12 mouse cellular contexts compared by ENCODE assay signal in genomic region chr3:94476301-94477035, GRCm38 (mm10). TPM values are rescaled to one million over a fixed set of nuclear protein-coding genes. Genes with fewer than 3 reads are reported as not detected.
DNase-seq lines count a peak whose midpoint lies in the region; ATAC-seq lines count a peak whose summit lies in the region.
"Had no signal": no experiment of that assay in that cellular context is flagged by ENCODE, and none has a peak within 500 bp of the region (broad histone marks: within the 10 kb centered on the region; RNA-seq: fewer than 3 reads in every experiment).

No protein-coding gene starts in this region.

- no peak overlapping the region for H3K9ac ChIP-seq in midbrain, embryonic 13.5 days (replicated peaks)
- H3K9ac ChIP-seq in midbrain, embryonic 11.5 days (ENCODE audit: low read length), result no peak overlapping the region
- H3K9ac ChIP-seq in stomach, embryonic 14.5 days (replicated peaks; ENCODE audit: low read depth, low read length), result no peak overlapping the region

- DNase-seq in cerebellum, adult 9-11 months, result peak; percentile 50
- DNase-seq in cerebellum, postnatal 4 days (ENCODE audit: low spot score in 2 of 2), result no peak
- DNase-seq in midbrain, embryonic 11.5 days (ENCODE audit: low spot score, missing footprints), result no peak
- DNase-seq in kidney, adult 8-10 months, result peak; percentile 40 to 45
- DNase-seq in left cerebral cortex, adult 11 months (ENCODE audit: low spot score), result no peak
- DNase-seq in heart, postnatal 36 days, result no peak
- DNase-seq: B cell, adult 2 months; heart, adult 18-20 months had no signal

- 42% methylated on average over 8 of the region's 8 CpGs for WGBS in midbrain, embryonic 13.5 days
- WGBS in midbrain, embryonic 11.5 days, result 56% methylated on average over 8 of the region's 8 CpGs
- WGBS in stomach, embryonic 14.5 days, result 40% methylated on average over 8 of the region's 8 CpGs

- peak overlapping the region; percentile 95 for H3K27ac ChIP-seq in midbrain, embryonic 13.5 days
- no peak overlapping the region for H3K27ac ChIP-seq in midbrain, embryonic 11.5 days (ENCODE audit: low read depth, low read length)
- H3K27ac ChIP-seq in stomach, embryonic 14.5 days (ENCODE audit: low read length), result peak overlapping the region; percentile 27; the same call in 1 of the 2 replicates

- ATAC-seq in midbrain, embryonic 13.5 days, result no peak
- no peak for ATAC-seq in midbrain, embryonic 11.5 days (ENCODE audit: low FRiP score)
- ATAC-seq in stomach, embryonic 14.5 days (ENCODE audit: insufficient number of reproducible peaks, insufficient read depth, low FRiP score, low read depth), result peak; percentile 38; the same call in 1 of the 2 replicates

- H3K36me3 ChIP-seq in midbrain, embryonic 13.5 days, result peaks cover 11% of the 10 kb centered on the region
- no peaks in the 10 kb centered on the region for H3K36me3 ChIP-seq in midbrain, embryonic 11.5 days (ENCODE audit: control insufficient read depth, insufficient read depth, low read length)
- H3K36me3 ChIP-seq in stomach, embryonic 14.5 days (ENCODE audit: control insufficient read depth, insufficient read depth, low read length), result no peaks in the 10 kb centered on the region

- no peak overlapping the region for H3K4me3 ChIP-seq in midbrain, embryonic 13.5 days (replicated peaks)
- H3K4me3 ChIP-seq in midbrain, embryonic 11.5 days (ENCODE audit: low read depth, low read length), result no peak overlapping the region
- no peak overlapping the region for H3K4me3 ChIP-seq in stomach, embryonic 14.5 days (ENCODE audit: low read depth, low read length)

- no peaks in the 10 kb centered on the region for H3K9me3 ChIP-seq in midbrain, embryonic 13.5 days
- no peaks in the 10 kb centered on the region for H3K9me3 ChIP-seq in midbrain, embryonic 11.5 days (ENCODE audit: control insufficient read depth, low read length)
- H3K9me3 ChIP-seq in stomach, embryonic 14.5 days (ENCODE audit: control insufficient read depth, low read depth, low read length), result no peaks in the 10 kb centered on the region

- H3K4me2 ChIP-seq in midbrain, embryonic 13.5 days (replicated peaks), result peak overlapping the region; percentile 98; the same call in 1 of the 2 replicates
- H3K4me2 ChIP-seq in midbrain, embryonic 11.5 days, result no peak overlapping the region
- no peak overlapping the region for H3K4me2 ChIP-seq in stomach, embryonic 14.5 days (replicated peaks; ENCODE audit: low read depth, low read length)
- H3K4me2 ChIP-seq: liver, embryonic 11.5 days had no signal

- intact Hi-C loops in heart, postnatal 36 days (cut with DNase I), result no loop called here

- H3K4me1 ChIP-seq in midbrain, embryonic 13.5 days (replicated peaks), result peaks cover 68% of the 10 kb centered on the region
- H3K4me1 ChIP-seq in midbrain, embryonic 11.5 days (ENCODE audit: control insufficient read depth, insufficient read depth, low read length), result peaks cover 46% of the 10 kb centered on the region
- 0 out of 2 replicates have a peak, but pooled peaks cover 8% of the 10 kb centered on the region for H3K4me1 ChIP-seq in stomach, embryonic 14.5 days (ENCODE audit: control insufficient read depth, insufficient read depth, low read length)

- no peaks in the 10 kb centered on the region for H3K27me3 ChIP-seq in midbrain, embryonic 13.5 days
- H3K27me3 ChIP-seq in midbrain, embryonic 11.5 days (ENCODE audit: control insufficient read depth, insufficient read depth, low read length), result no peaks in the 10 kb centered on the region
- no peaks in the 10 kb centered on the region for H3K27me3 ChIP-seq in stomach, embryonic 14.5 days (ENCODE audit: control insufficient read depth, insufficient read depth, low read length)

RNA-seq across cellular contexts. Expression of gene Celf3, which starts 1.6 kb away (rescaled TPM):
- 396 and 399 TPM in 2 replicates for polyA plus RNA-seq in midbrain, embryonic 13.5 days (2015; fragmentation: Nextera tagmentation; extraction: Ambion mirVana)
- 150 and 154 TPM in 2 replicates for polyA plus RNA-seq in midbrain, embryonic 11.5 days (2014; fragmentation: Nextera tagmentation; extraction: Ambion mirVana)
- 32.2 and 44.0 TPM in 2 replicates for polyA plus RNA-seq in stomach, embryonic 14.5 days (2014; fragmentation: Nextera tagmentation; extraction: Ambion mirVana)
- total RNA-seq in heart, postnatal 36 days (2021), result under 1 TPM in 1 of 2 experiments, not detected in 1; 0.19 TPM
- total RNA-seq: heart, adult 18-20 months; megakaryocyte, adult 5-6 weeks had no signal

RNA-seq across cellular contexts. Expression of gene Riiad1, which starts 3.7 kb away (rescaled TPM):
- polyA plus RNA-seq in midbrain, embryonic 13.5 days (2015; fragmentation: Nextera tagmentation; extraction: Ambion mirVana), result 24.3 and 26.1 TPM in 2 replicates
- 15.3 TPM in 2 replicates for polyA plus RNA-seq in midbrain, embryonic 11.5 days (2014; fragmentation: Nextera tagmentation; extraction: Ambion mirVana)
- polyA plus RNA-seq in stomach, embryonic 14.5 days (2014; fragmentation: Nextera tagmentation; extraction: Ambion mirVana), result 6.0 and 6.6 TPM in 2 replicates
- 1 to 10 TPM in 1 of 2 experiments, under 1 TPM in 1; 0.46 to 1.2 TPM for total RNA-seq in heart, postnatal 36 days (2021)

RNA-seq across cellular contexts. Expression of gene Oaz3, which starts 32.8 kb away (rescaled TPM):
- polyA plus RNA-seq in midbrain, embryonic 13.5 days (2015; fragmentation: Nextera tagmentation; extraction: Ambion mirVana), result 0.89 and 1.2 TPM in 2 replicates
- polyA plus RNA-seq in midbrain, embryonic 11.5 days (2014; fragmentation: Nextera tagmentation; extraction: Ambion mirVana), result 0.12 TPM in 1 of 2 replicates, not detected in the other
- 0.66 and 0.90 TPM in 2 replicates for polyA plus RNA-seq in stomach, embryonic 14.5 days (2014; fragmentation: Nextera tagmentation; extraction: Ambion mirVana)
- total RNA-seq in heart, postnatal 36 days (2021), result not detected
- total RNA-seq: heart, adult 18-20 months; megakaryocyte, adult 5-6 weeks had no signal

RNA-seq across cellular contexts. Expression of gene Mrpl9, which starts 33.4 kb away (rescaled TPM):
- polyA plus RNA-seq in midbrain, embryonic 13.5 days (2015; fragmentation: Nextera tagmentation; extraction: Ambion mirVana), result 61.3 and 63.2 TPM in 2 replicates
- 71.1 and 73.3 TPM in 2 replicates for polyA plus RNA-seq in midbrain, embryonic 11.5 days (2014; fragmentation: Nextera tagmentation; extraction: Ambion mirVana)
- polyA plus RNA-seq in stomach, embryonic 14.5 days (2014; fragmentation: Nextera tagmentation; extraction: Ambion mirVana), result 66.6 and 67.5 TPM in 2 replicates
- 10 to 100 TPM; 68.6 to 74.2 TPM for total RNA-seq in heart, postnatal 36 days (2021)

Comparison
In these comparisons a context has a peak if more than half of its experiments do, and no peak if none do; other contexts are left out.
1. DNase-seq: peak in cerebellum, adult 9-11 months (single experiment) and kidney, adult 8-10 months (2 of 2); none in cerebellum, postnatal 4 days (0 of 2), midbrain, embryonic 11.5 days (single experiment), left cerebral cortex, adult 11 months (single experiment) and heart, postnatal 36 days (0 of 2).